Mouse (Mus musculus) large intestine, adult 2 months (tissue): ENCODE results near the gene Sec16a. TPM values are rescaled to one million over a fixed set of nuclear protein-coding genes. Genes with fewer than 3 reads are reported as not detected.

ENCODE experiments used
- polyA plus RNA-seq: library from polyadenylated mRNA; depleted of rRNA; stranded (reverse); fragments of >200 nt; gene quantifications from 2 replicates; pipeline ENCODE4 v1.2.3, GENCODE M21; 2012; rRNA removed

Gene Sec16a
- polyA plus RNA-seq, 1 experiment: 48.2 TPM

Other genes starting within 250 kb of the Sec16a start
- 0.10 TPM in 1 of 2 replicates, not detected in the other for gene Lhx3, start 236.9 kb downstream of the Sec16a start, polyA plus RNA-seq
- 11.6 and 14.0 TPM in 2 replicates for gene Qsox2, start 207.7 kb downstream of the Sec16a start, polyA plus RNA-seq
- gene Ccdc187, start 150.7 kb downstream of the Sec16a start, polyA plus RNA-seq: 0.32 and 0.37 TPM in 2 replicates
- gene Gpsm1, start 129.7 kb downstream of the Sec16a start, polyA plus RNA-seq: 7.2 and 7.3 TPM in 2 replicates
- gene Dnlz, start 93.1 kb downstream of the Sec16a start, polyA plus RNA-seq: 21.5 and 24.6 TPM in 2 replicates
- gene Card9, start 84.3 kb downstream of the Sec16a start, polyA plus RNA-seq: 13.3 and 41.9 TPM in 2 replicates
- 25.0 and 28.1 TPM in 2 replicates for gene Snapc4, start 64.6 kb downstream of the Sec16a start, polyA plus RNA-seq
- gene Entr1, start 55.9 kb downstream of the Sec16a start, polyA plus RNA-seq: 72.4 and 89.7 TPM in 2 replicates
- 32.9 and 40.9 TPM in 2 replicates for gene Pmpca, start 55.9 kb downstream of the Sec16a start, polyA plus RNA-seq
- gene Inpp5e, start 36.0 kb downstream of the Sec16a start, polyA plus RNA-seq: 12.7 and 22.3 TPM in 2 replicates
- 7.3 and 12.8 TPM in 2 replicates for gene Notch1, start 71.4 kb upstream of the Sec16a start, polyA plus RNA-seq
- 78.2 and 80.4 TPM in 2 replicates for gene Egfl7, start 134.8 kb upstream of the Sec16a start, polyA plus RNA-seq
- gene Gm20532, start 141.4 kb upstream of the Sec16a start, polyA plus RNA-seq: not detected in 2 replicates
- gene Agpat2, start 159.2 kb upstream of the Sec16a start, polyA plus RNA-seq: 342 and 435 TPM in 2 replicates
- gene Fam69b, start 183.2 kb upstream of the Sec16a start, polyA plus RNA-seq: 5.0 and 6.3 TPM in 2 replicates
- 0.11 TPM in 1 of 2 replicates, not detected in the other for gene Lcn4, start 226.1 kb upstream of the Sec16a start, polyA plus RNA-seq